Mouse (Mus musculus) urinary bladder, postnatal 0 days (tissue): ENCODE measurements around the gene Styx. TPM values are rescaled to one million over a fixed set of nuclear protein-coding genes. Genes with fewer than 3 reads are reported as not detected.

Experiments
- microRNA-seq: library from miRNA; unstranded; fragments of <30 nt; microRNA quantifications from one replicate; pipeline ENCODE4, GENCODE M21; 2016
- polyA plus RNA-seq: library from polyadenylated mRNA; unstranded; fragments of >200 nt; fragmentation: Nextera tagmentation; extraction: Ambion mirVana; gene quantifications from 2 replicates; pipeline ENCODE4 v1.2.1, GENCODE M21; 2015

The Styx gene
- 59.1 and 63.8 TPM in 2 replicates for polyA plus RNA-seq

DNA sequence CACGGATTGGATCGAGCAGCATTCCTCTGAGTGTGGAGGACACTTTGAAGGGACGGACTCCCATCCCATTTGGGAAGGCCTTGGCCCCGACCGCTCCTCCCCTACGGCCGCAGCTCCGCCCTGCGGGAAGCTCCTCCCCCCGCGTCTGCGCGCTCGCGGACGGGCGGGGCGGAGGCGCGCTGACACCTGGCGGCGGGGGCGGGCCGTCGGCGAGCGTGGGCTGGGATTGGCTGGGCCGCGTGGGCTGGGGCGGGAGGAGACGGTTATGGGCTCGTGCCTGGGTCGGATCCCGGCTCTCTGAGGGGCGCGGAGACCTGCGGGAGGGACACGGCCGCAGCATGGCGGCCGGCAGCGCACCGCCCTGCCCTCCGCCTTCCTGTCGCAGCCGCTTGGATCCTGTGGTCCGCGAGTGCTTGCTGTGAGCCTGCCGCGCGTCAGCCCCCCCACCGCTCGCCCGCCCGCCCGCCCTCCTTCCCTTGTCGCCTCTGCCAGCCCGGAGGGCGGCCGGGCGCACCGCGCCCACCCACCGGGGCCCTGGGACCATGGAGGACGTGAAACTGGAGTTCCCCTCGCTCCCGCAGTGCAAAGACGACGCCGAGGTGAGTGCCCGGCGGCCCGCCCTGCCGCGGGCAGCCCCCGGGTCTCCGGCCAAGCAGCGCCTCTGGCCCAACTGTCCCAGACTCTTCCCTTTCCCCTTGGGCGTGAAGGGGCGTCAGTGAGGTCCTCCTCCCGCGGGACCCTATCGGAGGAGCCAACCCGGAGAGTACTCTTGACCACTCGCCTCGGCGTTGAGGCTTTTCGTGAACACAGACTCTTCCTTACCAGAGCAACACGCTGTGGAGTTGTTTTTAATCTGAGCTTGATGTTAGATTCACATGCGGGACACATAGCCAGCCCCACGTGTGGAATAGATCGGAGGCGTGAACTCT is at the start of gene Styx:
Gene Styx (plus strand): TSS at position 163 of the 929 bp plus-strand sequence.

DNA sequence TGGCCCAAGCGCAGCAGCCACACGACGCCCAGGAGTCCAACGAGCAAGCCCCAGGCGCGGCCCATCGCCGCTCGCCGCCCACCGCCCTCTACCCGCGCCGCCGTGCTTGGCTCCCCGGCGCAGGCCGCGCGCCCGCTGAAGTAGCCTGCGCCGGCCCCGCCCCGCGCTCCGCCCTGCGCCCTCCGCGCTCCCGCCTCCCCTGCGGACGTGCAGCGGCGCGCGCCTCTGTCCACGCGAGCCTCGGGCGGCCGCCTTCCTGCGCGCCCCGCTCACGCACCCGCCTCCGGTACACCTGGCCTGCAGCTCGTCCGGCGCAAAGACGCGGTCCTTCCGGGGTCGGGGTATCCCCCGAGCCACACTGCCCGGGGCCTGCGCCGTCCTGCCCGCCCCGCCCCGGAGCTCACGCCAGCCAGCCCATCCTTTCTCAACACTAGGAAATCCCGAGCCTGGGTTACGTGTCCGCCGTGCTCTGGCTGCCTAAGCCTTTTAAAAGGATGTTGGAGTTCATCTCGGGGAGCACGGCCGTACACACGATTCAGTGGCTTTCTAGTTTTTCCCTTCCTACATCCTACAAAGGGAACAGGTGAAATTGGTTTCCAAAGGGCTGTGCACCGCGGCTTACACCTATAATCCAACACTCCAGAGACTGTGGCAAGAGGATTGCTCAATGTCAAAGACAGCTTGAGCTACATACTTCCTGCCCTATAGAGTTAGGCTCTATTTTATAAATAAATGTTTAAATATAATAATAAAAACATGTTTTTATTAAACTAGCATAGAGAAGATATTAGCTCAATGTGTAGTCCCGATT is 32.3 kb upstream of the Styx start, which contains the start of gene Ero1l:
Gene Ero1l (minus strand): TSS at position 346 of the 811 bp plus-strand sequence.

DNA sequence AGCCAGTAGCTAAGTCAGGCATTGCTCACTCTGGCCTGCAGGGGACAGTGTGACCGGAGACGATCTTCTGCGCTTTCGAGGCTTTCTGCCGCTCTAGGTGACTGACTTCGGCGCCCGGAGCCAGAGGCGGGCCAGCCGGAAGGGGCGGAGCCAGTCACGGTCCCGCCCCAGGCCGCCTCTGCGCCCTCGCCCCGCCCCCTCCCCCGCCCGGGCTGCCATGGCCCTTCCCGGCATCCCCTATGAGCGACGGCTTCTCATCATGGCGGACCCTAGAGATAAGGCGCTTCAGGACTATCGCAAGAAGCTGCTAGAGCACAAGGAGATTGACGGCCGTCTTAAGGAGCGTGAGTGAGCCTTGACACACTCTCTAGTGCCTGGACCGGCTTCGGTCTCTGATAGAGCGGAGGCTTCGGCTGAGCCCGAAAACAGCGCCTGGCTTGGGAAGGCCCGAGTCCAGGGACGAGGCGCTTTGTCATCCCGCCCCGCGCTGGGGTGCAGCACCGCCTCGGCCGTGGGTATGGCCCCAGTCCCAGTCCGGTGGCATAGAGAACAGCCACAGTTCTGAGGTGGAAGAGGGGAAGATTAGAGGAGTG is 21.2 kb upstream of the Styx start, which contains the start of gene Psmc6:
Gene Psmc6 (plus strand): TSS at position 200 of the 593 bp plus-strand sequence.

DNA sequence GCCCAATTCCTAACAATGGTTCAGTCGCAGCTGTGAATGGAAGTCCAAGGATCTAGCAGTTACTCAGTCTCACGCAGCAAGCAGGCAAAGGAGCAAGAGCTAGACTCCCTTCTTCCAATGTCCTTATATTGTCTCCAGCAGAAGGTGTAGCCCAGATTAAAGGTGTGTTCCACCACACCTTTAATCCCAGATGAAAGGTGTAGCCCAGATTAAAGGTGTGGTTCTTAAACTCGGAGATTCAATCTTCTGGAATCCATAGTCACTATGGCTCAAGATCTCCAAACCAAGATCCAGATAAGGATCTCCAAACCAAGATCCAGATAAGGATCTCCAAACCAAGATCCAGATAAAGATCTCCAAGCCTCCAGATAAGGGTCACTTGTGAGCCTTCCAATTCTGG is 53.9 kb downstream of the Styx start, which contains the start of gene Gnpnat1:
Gene Gnpnat1 (minus strand): TSS at position 101 of the 400 bp plus-strand sequence.

Small RNA genes lying within 50 kb of the gene (microRNA-seq; reads per million reads assigned to microRNA genes)
- not detected for gene Gm25353

Other genes with a start within 250 kb of the Styx start
- gene Gpr137c, start 131.4 kb upstream of the Styx start, polyA plus RNA-seq: 0.39 and 0.76 TPM in 2 replicates
- gene Txndc16, start 130.8 kb upstream of the Styx start, polyA plus RNA-seq: 8.5 and 9.7 TPM in 2 replicates
- gene Ero1l, start 32.3 kb upstream of the Styx start, polyA plus RNA-seq: 38.1 and 46.1 TPM in 2 replicates
- 107 and 126 TPM in 2 replicates for gene Psmc6, start 21.3 kb upstream of the Styx start, polyA plus RNA-seq
- 31.7 and 42.8 TPM in 2 replicates for gene Gnpnat1, start 53.8 kb downstream of the Styx start, polyA plus RNA-seq
- gene Fermt2, start 179.0 kb downstream of the Styx start, polyA plus RNA-seq: 497 and 582 TPM in 2 replicates